ENCODE assay signal across 8 mouse cellular contexts in genomic region chr4:149561986-149562904, GRCm38 (mm10). TPM values are rescaled to one million over a fixed set of nuclear protein-coding genes. Genes with fewer than 3 reads are reported as not detected.
DNase-seq lines count a peak whose midpoint lies in the region; ATAC-seq lines count a peak whose summit lies in the region.

No protein-coding gene starts in this region.

- peak overlapping the region; percentile 25 for H3K4me2 ChIP-seq in hindbrain, embryonic 12.5 days (replicated peaks)
- H3K4me2 ChIP-seq in neural tube, embryonic 15.5 days, result peak overlapping the region; percentile 42

- no peaks in the 10 kb centered on the region for H3K9me3 ChIP-seq in hindbrain, embryonic 12.5 days (replicated peaks)
- H3K9me3 ChIP-seq in neural tube, embryonic 15.5 days (replicated peaks), result no peaks in the 10 kb centered on the region

- H3K9ac ChIP-seq in hindbrain, embryonic 12.5 days, result peak overlapping the region; percentile 33; the same call in 1 of the 2 replicates
- peak overlapping the region; percentile 23; the same call in 1 of the 2 replicates for H3K9ac ChIP-seq in neural tube, embryonic 15.5 days (replicated peaks)

- H3K4me3 ChIP-seq in hindbrain, embryonic 12.5 days, result no peak overlapping the region
- H3K4me3 ChIP-seq in neural tube, embryonic 15.5 days (replicated peaks), result no peak overlapping the region

- H3K27ac ChIP-seq in hindbrain, embryonic 12.5 days, result peak overlapping the region; percentile 91
- peak overlapping the region; percentile 84 for H3K27ac ChIP-seq in neural tube, embryonic 15.5 days (replicated peaks)

- DNase-seq in embryo, embryonic 11 days, result peak; percentile 29
- DNase-seq in embryo, embryonic 10.5 days (ENCODE audit: low spot score), result no peak
- peak; percentile 75 for DNase-seq in cerebellum, adult 8-10 months
- DNase-seq in gastrocnemius, adult 18-20 months (ENCODE audit: low spot score), result peak; percentile 54
- DNase-seq in left cerebral cortex, postnatal 25 days (ENCODE audit: low spot score in 2 of 2), result peak; percentile 82 to 97
- no peak for DNase-seq in spleen, postnatal 36 days (ENCODE audit: low spot score in 2 of 2)

- intact Hi-C loops in left cerebral cortex, postnatal 25 days (cut with DNase I), result loop anchor here (1.0 kb wide), 1 partner anchor 25 kb away; no protein-coding TSS in a partner anchor

- H3K4me1 ChIP-seq in hindbrain, embryonic 12.5 days, result peaks cover 43% of the 10 kb centered on the region
- H3K4me1 ChIP-seq in neural tube, embryonic 15.5 days, result peaks cover 40% of the 10 kb centered on the region

- 45% methylated on average over 21 of the region's 21 CpGs for WGBS in hindbrain, embryonic 12.5 days
- 21% methylated on average over 21 of the region's 21 CpGs for whole genome bisulfite sequencing in neural tube, embryonic 15.5 days

- peaks cover 19% of the 10 kb centered on the region for H3K36me3 ChIP-seq in hindbrain, embryonic 12.5 days
- H3K36me3 ChIP-seq in neural tube, embryonic 15.5 days, result peaks cover 13% of the 10 kb centered on the region

- peak; percentile 69 for ATAC-seq in hindbrain, embryonic 12.5 days (ENCODE audit: low FRiP score)
- ATAC-seq in neural tube, embryonic 15.5 days (ENCODE audit: low FRiP score), result peak; percentile 66

- no peaks in the 10 kb centered on the region for H3K27me3 ChIP-seq in hindbrain, embryonic 12.5 days
- H3K27me3 ChIP-seq in neural tube, embryonic 15.5 days (replicated peaks), result no peaks in the 10 kb centered on the region

RNA-seq across cellular contexts. Expression of gene Clstn1, which starts 24.0 kb away (rescaled TPM):
- total RNA-seq in gastrocnemius, adult 18-20 months (2021), result 10 to 100 TPM; 27.5 to 35.0 TPM
- 135 and 138 TPM in 2 replicates for polyA plus RNA-seq in hindbrain, embryonic 12.5 days (2016; fragmentation: Nextera tagmentation; extraction: Ambion mirVana)
- 1,000 to 10,000 TPM; 1,368 to 1,474 TPM for total RNA-seq in left cerebral cortex, postnatal 25 days (2021)
- polyA plus RNA-seq in neural tube, embryonic 15.5 days (2015; fragmentation: Nextera tagmentation; extraction: Ambion mirVana), result 142 and 188 TPM in 2 replicates

RNA-seq across cellular contexts. Expression of gene Ctnnbip1, which starts 44.2 kb away (rescaled TPM):
- total RNA-seq in gastrocnemius, adult 18-20 months (2021), result 10 to 100 TPM; 17.7 to 19.0 TPM
- polyA plus RNA-seq in hindbrain, embryonic 12.5 days (2016; fragmentation: Nextera tagmentation; extraction: Ambion mirVana), result 79.0 and 87.1 TPM in 2 replicates
- 10 to 100 TPM; 40.3 to 41.9 TPM for total RNA-seq in left cerebral cortex, postnatal 25 days (2021)
- 92.7 and 103 TPM in 2 replicates for polyA plus RNA-seq in neural tube, embryonic 15.5 days (2015; fragmentation: Nextera tagmentation; extraction: Ambion mirVana)

Comparison
In these comparisons a context has a peak if more than half of its experiments do, and no peak if none do; other contexts are left out.
1. DNase-seq: peak in embryo, embryonic 11 days (single experiment), cerebellum, adult 8-10 months (single experiment), gastrocnemius, adult 18-20 months (single experiment) and left cerebral cortex, postnatal 25 days (2 of 2); none in embryo, embryonic 10.5 days (single experiment) and spleen, postnatal 36 days (0 of 2).
2. RNA of gene Clstn1, which starts 24.0 kb away (total RNA-seq): 1,368 to 1,474 TPM in left cerebral cortex, postnatal 25 days; 27.5 to 35.0 TPM in gastrocnemius, adult 18-20 months; every median in the first group is over 10 times any median in the second.